Mouse (Mus musculus): ENCODE data around the gene Ccdc93. TPM values are rescaled to one million over a fixed set of nuclear protein-coding genes. Genes with fewer than 3 reads are reported as not detected.

Gene Ccdc93
- total RNA-seq (2022), result 1 to 10 TPM; 6.8 to 9.4 (median 7.9) TPM

GRCm38 (mm10) chr1:121430938-121431928, at the start of gene Ccdc93:
Gene Ccdc93 (plus strand): TSS chr1:121431049.
- peak; percentile 96 for DNase-seq (ENCODE audit: low spot score in 2 of 2)

- DNase-seq (ENCODE audit: low spot score in 2 of 2), result no peak
Observed at GRCm38 (mm10) chr1:121381562-121381961, 49.3 kb upstream of the Ccdc93 start.

- DNase-seq (ENCODE audit: low spot score in 2 of 2), result no peak
Observed at GRCm38 (mm10) chr1:121388312-121388711, 42.5 kb upstream of the Ccdc93 start.

GRCm38 (mm10) chr1:121388732-121389131, 42.1 kb upstream of the Ccdc93 start:
- no peak for DNase-seq (ENCODE audit: low spot score in 2 of 2)

- no peak for DNase-seq (ENCODE audit: low spot score in 2 of 2)
Observed at GRCm38 (mm10) chr1:121389574-121389973, 41.3 kb upstream of the Ccdc93 start.

GRCm38 (mm10) chr1:121390003-121390402, 40.8 kb upstream of the Ccdc93 start:
- DNase-seq (ENCODE audit: low spot score in 2 of 2), result no peak

- no peak for DNase-seq (ENCODE audit: low spot score in 2 of 2)
Observed at GRCm38 (mm10) chr1:121390421-121390820, 40.4 kb upstream of the Ccdc93 start.

GRCm38 (mm10) chr1:121390855-121391254, 40.0 kb upstream of the Ccdc93 start:
- DNase-seq (ENCODE audit: low spot score in 2 of 2), result no peak

GRCm38 (mm10) chr1:121393117-121393516, 37.7 kb upstream of the Ccdc93 start:
- no peak for DNase-seq (ENCODE audit: low spot score in 2 of 2)

GRCm38 (mm10) chr1:121394764-121395163, 36.1 kb upstream of the Ccdc93 start:
- no peak for DNase-seq (ENCODE audit: low spot score in 2 of 2)

GRCm38 (mm10) chr1:121396501-121396900, 34.3 kb upstream of the Ccdc93 start:
- DNase-seq (ENCODE audit: low spot score in 2 of 2), result no peak

- DNase-seq (ENCODE audit: low spot score in 2 of 2), result no peak
Observed at GRCm38 (mm10) chr1:121398231-121398630, 32.6 kb upstream of the Ccdc93 start.

- no peak for DNase-seq (ENCODE audit: low spot score in 2 of 2)
Observed at GRCm38 (mm10) chr1:121398986-121399881, 31.6 kb upstream of the Ccdc93 start.

- DNase-seq (ENCODE audit: low spot score in 2 of 2), result no peak
Observed at GRCm38 (mm10) chr1:121400243-121400642, 30.6 kb upstream of the Ccdc93 start.

GRCm38 (mm10) chr1:121419084-121419483, 11.8 kb upstream of the Ccdc93 start:
- DNase-seq (ENCODE audit: low spot score in 2 of 2), result no peak

- no peak for DNase-seq (ENCODE audit: low spot score in 2 of 2)
Observed at GRCm38 (mm10) chr1:121419569-121420265, 11.1 kb upstream of the Ccdc93 start.

GRCm38 (mm10) chr1:121430183-121430937, 489 bp upstream of the Ccdc93 start:
- DNase-seq (ENCODE audit: low spot score in 2 of 2), result peak; percentile 29 to 38

- DNase-seq (ENCODE audit: low spot score in 2 of 2), result no peak
Observed at GRCm38 (mm10) chr1:121435981-121436380, 5.1 kb downstream of the Ccdc93 start.

- peak in 1 of 2 experiments; percentile 36 for DNase-seq (ENCODE audit: low spot score in 2 of 2)
Observed at GRCm38 (mm10) chr1:121440535-121441381, 9.9 kb downstream of the Ccdc93 start.

- DNase-seq (ENCODE audit: low spot score in 2 of 2), result no peak
Observed at GRCm38 (mm10) chr1:121444147-121444546, 13.3 kb downstream of the Ccdc93 start.

Data from gastrocnemius, adult 8-10 months (tissue).